Mouse (Mus musculus) MEL (cell line): Measurements from ENCODE around the gene Irs3. TPM values are rescaled to one million over a fixed set of nuclear protein-coding genes. Genes with fewer than 3 reads are reported as not detected.

Experiments
- DNase-seq: peaks from one replicate; pipeline ENCODE4 v3.0.0; 2011; ENCODE audit warnings: low read depth, low spot score
- H3K27ac ChIP-seq: 2 replicates; pipeline ENCODE4 v1.5.1; 2012; ENCODE audit warnings: low read depth, mild to moderate bottlenecking, control low read depth, low read length, moderate library complexity; ENCODE audit not compliant: control insufficient read depth
- H3K27me3 ChIP-seq, 2 experiments: fragments of 150-350 bp in 1 of 2; sonication (generic) in 1 of 2; 2 replicates each; pipeline ENCODE4 v1.6.1; 2012; ENCODE audit warnings: low read length in 2 of 2, mild to moderate bottlenecking in 2 of 2, improper control_type of control experiment in 1 of 2, moderate library complexity in 1 of 2; ENCODE audit not compliant: insufficient read depth in 2 of 2, control insufficient read depth in 1 of 2
- H3K36me3 ChIP-seq, 2 experiments: 2 replicates each; pipeline ENCODE4 v1.6.1; 2012 to 2014; ENCODE audit warnings: low read length in 2 of 2, improper control_type of control experiment in 1 of 2, inconsistent platforms in 1 of 2, mild to moderate bottlenecking in 1 of 2; ENCODE audit not compliant: insufficient read depth in 2 of 2, control insufficient read depth in 1 of 2
- H3K4me1 ChIP-seq, 2 experiments: fragments of 150-350 bp in 1 of 2; sonication (generic) in 1 of 2; 2 replicates each; pipeline ENCODE4 v1.6.1; 2012; ENCODE audit warnings: low read length in 2 of 2, improper control_type of control experiment in 1 of 2, mild to moderate bottlenecking in 1 of 2; ENCODE audit not compliant: insufficient read depth in 2 of 2, control insufficient read depth in 1 of 2
- H3K4me3 ChIP-seq, 2 experiments: fragments of 150-350 bp in 1 of 2; sonication (generic) in 1 of 2; 2 replicates each; pipeline ENCODE4 v1.5.1; 2012; ENCODE audit warnings: low read depth in 2 of 2, low read length in 2 of 2, mild to moderate bottlenecking in 2 of 2, moderate library complexity in 2 of 2, control low read depth in 1 of 2, improper control_type of control experiment in 1 of 2; ENCODE audit not compliant: control insufficient read depth in 1 of 2, insufficient read depth in 1 of 2
- H3K79me2 ChIP-seq: 2 replicates; pipeline ENCODE4 v1.6.1; 2012; ENCODE audit warnings: mild to moderate bottlenecking, low read length, moderate library complexity; ENCODE audit not compliant: control insufficient read depth, poor library complexity, insufficient read depth
- H3K9ac ChIP-seq: 2 replicates; pipeline ENCODE4 v1.6.1; 2012; ENCODE audit warnings: low read depth, mild to moderate bottlenecking, control low read depth, low read length, moderate library complexity; ENCODE audit not compliant: control insufficient read depth, poor library complexity, severe bottlenecking
- H3K9me3 ChIP-seq: fragments of 150-350 bp; sonication (generic); replicated peaks from 2 replicates; pipeline ENCODE4 v1.6.1; 2012; ENCODE audit warnings: mild to moderate bottlenecking, low read length, improper control_type of control experiment, moderate library complexity; ENCODE audit not compliant: insufficient read depth
- BHLHE40 ChIP-seq: IDR thresholded peaks from 2 replicates; pipeline ENCODE4 v1.6.1; 2012; ENCODE audit warnings: low read depth, mild to moderate bottlenecking, inconsistent platforms, low read length, improper control_type of control experiment, borderline replicate concordance
- CHD1 ChIP-seq: IDR thresholded peaks from 2 replicates; pipeline ENCODE4 v1.6.1; 2012; ENCODE audit warnings: low read depth, mild to moderate bottlenecking, inconsistent platforms, low read length, improper control_type of control experiment
- CHD2 ChIP-seq: IDR thresholded peaks from 2 replicates; pipeline ENCODE4 v1.6.1; 2011; ENCODE audit warnings: low read length, improper control_type of control experiment
- CTCF ChIP-seq, 3 experiments: IDR thresholded peaks in 2 of 3; conservative IDR thresholded peaks in 1 of 3; 2 replicates each; pipeline ENCODE4 v1.5.1; 2011 to 2012; ENCODE audit warnings: low read length in 3 of 3, low read depth in 2 of 3, mild to moderate bottlenecking in 2 of 3, improper control_type of control experiment in 1 of 3, inconsistent platforms in 1 of 3, mixed read lengths in 1 of 3, moderate library complexity in 1 of 3; ENCODE audit not compliant: control insufficient read depth in 1 of 3, insufficient read depth in 1 of 3, poor library complexity in 1 of 3, severe bottlenecking in 1 of 3
- E2F4 ChIP-seq: IDR thresholded peaks from 2 replicates; pipeline ENCODE4 v1.6.1; 2011; ENCODE audit warnings: low read depth, low read length, improper control_type of control experiment, borderline replicate concordance
- ELF1 ChIP-seq: IDR thresholded peaks from 2 replicates; pipeline ENCODE4 v1.6.1; 2014; ENCODE audit warnings: low read depth, mild to moderate bottlenecking, inconsistent platforms, low read length, improper control_type of control experiment, moderate library complexity
- EP300 ChIP-seq, 2 experiments: IDR thresholded peaks; 2 replicates each; pipeline ENCODE4 v1.6.1; 2011; ENCODE audit warnings: improper control_type of control experiment in 2 of 2, low read length in 2 of 2, low read depth in 1 of 2, mild to moderate bottlenecking in 1 of 2
- ETS1 ChIP-seq: IDR thresholded peaks from 2 replicates; pipeline ENCODE4 v1.6.1; 2012; ENCODE audit warnings: low read depth, mild to moderate bottlenecking, inconsistent platforms, low read length, improper control_type of control experiment, moderate library complexity
- GABPA ChIP-seq: IDR thresholded peaks from 2 replicates; pipeline ENCODE4 v1.6.1; 2012; ENCODE audit warnings: low read depth, mild to moderate bottlenecking, inconsistent platforms, low read length, improper control_type of control experiment, moderate library complexity
- GATA1 ChIP-seq: IDR thresholded peaks from 2 replicates; pipeline ENCODE4 v1.6.1; 2011; ENCODE audit warnings: low read depth, low read length, improper control_type of control experiment
- HCFC1 ChIP-seq: IDR thresholded peaks from 2 replicates; pipeline ENCODE4 v1.6.1; 2012; ENCODE audit warnings: low read depth, mild to moderate bottlenecking, inconsistent platforms, low read length, improper control_type of control experiment, moderate library complexity
- JUND ChIP-seq: IDR thresholded peaks from 2 replicates; pipeline ENCODE4 v1.6.1; 2011; ENCODE audit warnings: low read depth, mild to moderate bottlenecking, improper control_type of control experiment, low read length
- KAT2A ChIP-seq: conservative IDR thresholded peaks from 2 replicates; pipeline ENCODE4 v1.6.1; 2012; ENCODE audit warnings: low read depth, low read length, improper control_type of control experiment, inconsistent platforms
- MAFK ChIP-seq: IDR thresholded peaks from 2 replicates; pipeline ENCODE4 v1.6.1; 2011; ENCODE audit warnings: low read depth, mild to moderate bottlenecking, low read length, improper control_type of control experiment, borderline replicate concordance
- MAX ChIP-seq: IDR thresholded peaks from 2 replicates; pipeline ENCODE4 v1.6.1; 2011; ENCODE audit warnings: low read length, improper control_type of control experiment
- MAZ ChIP-seq: IDR thresholded peaks from 2 replicates; pipeline ENCODE4 v1.6.1; 2012; ENCODE audit warnings: low read depth, mild to moderate bottlenecking, inconsistent platforms, low read length, improper control_type of control experiment
- MEF2A ChIP-seq: IDR thresholded peaks from 2 replicates; pipeline ENCODE4 v1.6.1; 2014; ENCODE audit warnings: low read depth, mild to moderate bottlenecking, inconsistent platforms, low read length, improper control_type of control experiment; ENCODE audit not compliant: poor library complexity, insufficient replicate concordance, severe bottlenecking; ENCODE audit errors: extremely low read depth
- MYB ChIP-seq: IDR thresholded peaks from 2 replicates; pipeline ENCODE4 v1.6.1; 2011; ENCODE audit warnings: mild to moderate bottlenecking, low read depth, low read length, improper control_type of control experiment
- MYC ChIP-seq: IDR thresholded peaks from 2 replicates; pipeline ENCODE4 v1.6.1; 2011; ENCODE audit warnings: low read depth, mild to moderate bottlenecking, low read length, improper control_type of control experiment, moderate library complexity
- NELFE ChIP-seq: IDR thresholded peaks from 2 replicates; pipeline ENCODE4 v1.6.1; 2011; ENCODE audit warnings: low read depth, low read length, improper control_type of control experiment
- NRF1 ChIP-seq: IDR thresholded peaks from 2 replicates; pipeline ENCODE4 v1.6.1; 2014; ENCODE audit warnings: low read depth, mild to moderate bottlenecking, inconsistent platforms, low read length, improper control_type of control experiment, moderate library complexity; ENCODE audit not compliant: poor library complexity, insufficient read depth, severe bottlenecking
- POLR2A ChIP-seq, 2 experiments: IDR thresholded peaks; 2 replicates each; pipeline ENCODE4 v1.6.1; 2011 to 2012; ENCODE audit warnings: low read length in 2 of 2, mild to moderate bottlenecking in 2 of 2, control low read depth in 1 of 2, improper control_type of control experiment in 1 of 2, low read depth in 1 of 2, moderate library complexity in 1 of 2; ENCODE audit not compliant: control insufficient read depth in 1 of 2, insufficient read depth in 1 of 2, poor library complexity in 1 of 2
- POLR2AphosphoS2 ChIP-seq: IDR thresholded peaks from 2 replicates; pipeline ENCODE4 v1.6.1; 2011; ENCODE audit warnings: low read length, improper control_type of control experiment
- POLR2AphosphoS5 ChIP-seq: IDR thresholded peaks from 2 replicates; pipeline ENCODE4 v1.6.1; 2012; ENCODE audit warnings: low read depth, borderline replicate concordance, mild to moderate bottlenecking, inconsistent platforms, low read length, moderate library complexity, mixed read lengths
- RAD21 ChIP-seq: IDR thresholded peaks from 2 replicates; pipeline ENCODE4 v1.6.1; 2011; ENCODE audit warnings: mild to moderate bottlenecking, low read depth, low read length, improper control_type of control experiment
- RCOR1 ChIP-seq: IDR thresholded peaks from 2 replicates; pipeline ENCODE4 v1.6.1; 2012; ENCODE audit warnings: low read depth, mild to moderate bottlenecking, inconsistent platforms, low read length, improper control_type of control experiment
- SIN3A ChIP-seq: IDR thresholded peaks from 2 replicates; pipeline ENCODE4 v1.6.1; 2012; ENCODE audit warnings: low read length, improper control_type of control experiment, inconsistent platforms
- SMC3 ChIP-seq: IDR thresholded peaks from 2 replicates; pipeline ENCODE4 v1.6.1; 2011; ENCODE audit warnings: low read depth, low read length, improper control_type of control experiment
- TAL1 ChIP-seq: IDR thresholded peaks from 2 replicates; pipeline ENCODE4 v1.6.1; 2012; ENCODE audit warnings: mild to moderate bottlenecking, inconsistent platforms, low read length, moderate library complexity, mixed read lengths
- TBP ChIP-seq: IDR thresholded peaks from 2 replicates; pipeline ENCODE4 v1.8.0; 2011; ENCODE audit warnings: low read depth, low read length, improper control_type of control experiment
- TCF12 ChIP-seq: IDR thresholded peaks from 2 replicates; pipeline ENCODE4 v1.6.1; 2014; ENCODE audit warnings: low read depth, mild to moderate bottlenecking, inconsistent platforms, low read length, improper control_type of control experiment, moderate library complexity
- USF1 ChIP-seq: IDR thresholded peaks from 2 replicates; pipeline ENCODE4 v1.6.1; 2014; ENCODE audit warnings: low read depth, mild to moderate bottlenecking, inconsistent platforms, low read length, improper control_type of control experiment, moderate library complexity
- USF2 ChIP-seq, 2 experiments: IDR thresholded peaks; 2 replicates each; pipeline ENCODE4 v1.6.1; 2011 to 2012; ENCODE audit warnings: improper control_type of control experiment in 2 of 2, low read length in 2 of 2, borderline replicate concordance in 1 of 2, inconsistent platforms in 1 of 2, low read depth in 1 of 2, mild to moderate bottlenecking in 1 of 2; ENCODE audit not compliant: insufficient read depth in 1 of 2
- ZC3H11A ChIP-seq: IDR thresholded peaks from 2 replicates; pipeline ENCODE4 v1.6.1; 2012; ENCODE audit warnings: low read depth, mild to moderate bottlenecking, inconsistent platforms, low read length, improper control_type of control experiment
- ZKSCAN1 ChIP-seq: IDR thresholded peaks from 2 replicates; pipeline ENCODE4 v1.6.1; 2012; ENCODE audit warnings: low read depth, mild to moderate bottlenecking, inconsistent platforms, low read length, improper control_type of control experiment, moderate library complexity
- ZMIZ1 ChIP-seq: IDR thresholded peaks from 2 replicates; pipeline ENCODE4 v1.6.1; 2012; ENCODE audit warnings: low read depth, mild to moderate bottlenecking, inconsistent platforms, low read length, improper control_type of control experiment, moderate library complexity
- ZNF384 ChIP-seq: IDR thresholded peaks from 2 replicates; pipeline ENCODE4 v1.6.1; 2012; ENCODE audit warnings: low read depth, mild to moderate bottlenecking, inconsistent platforms, low read length, improper control_type of control experiment
- polyA plus RNA-seq, 2 experiments: library from polyadenylated mRNA; stranded (reverse) in 1 of 2; unstranded in 1 of 2; fragments of >175 nt in 1 of 2; fragments of >200 nt in 1 of 2; gene quantifications; 2 replicates each; pipeline versions ENCODE4 v1.2.1 to v1.2.4; 2012; ENCODE audit warnings: low replicate concordance in 2 of 2, low read depth in 1 of 2; ENCODE audit not compliant: insufficient read length in 2 of 2, insufficient read depth in 1 of 2, missing spikeins in 1 of 2
- total RNA-seq: library from RNA; depleted of rRNA; stranded (reverse); fragments of 300-350 nt; gene quantifications from 2 replicates; pipeline ENCODE4 v1.2.3, GENCODE M21; 2012

Gene Irs3
- total and polyA plus RNA-seq, 3 experiments = not detected

- Histone ChIP-seq H3K36me3 (peaks cover 0 to 34% of the 10 kb centered on the region in 2 experiments; a peak in 2 of 4 replicates), H3K9me3 (no peaks in the 10 kb centered on the region), H3K4me1 (peaks cover 8 to 32% of the 10 kb centered on the region in 2 experiments; a peak in 3 of 4 replicates), H3K9ac (peak overlapping the region; percentile 51), H3K27me3 (no peaks in the 10 kb centered on the region), H3K4me3 (peak overlapping the region in 1 of 2 experiments; percentile 3; a peak in 3 of 4 replicates), H3K79me2 (peaks cover 29% of the 10 kb centered on the region), H3K27ac (peak overlapping the region; percentile 95)
- DNase-seq = peak; percentile 97
- TF ChIP-seq POLR2A (IDR thresholded peaks at IDR 0.05; ENCODE audit: control insufficient read depth in 1 of 2, insufficient read depth in 1 of 2, low read depth in 1 of 2, low read length in 2 of 2, poor library complexity in 1 of 2) (peak; percentile 33 to 87; a peak in 2 of 4 replicates), TBP (peak; percentile 94), USF2 (IDR thresholded peaks at IDR 0.05; ENCODE audit: borderline replicate concordance in 1 of 2, insufficient read depth in 1 of 2, low read depth in 1 of 2, low read length in 2 of 2) (no peak), ETS1 (peak; percentile 93), CHD2 (no peak), JUND (no peak), NELFE (peak; percentile 48; the same call in 1 of the 2 replicates), E2F4 (no peak), MAFK (no peak), TAL1 (peak; percentile 98), ZC3H11A (no peak), MYB (no peak), RAD21 (no peak), USF1 (no peak), MAZ (peak; percentile 89), RCOR1 (peak; percentile 72), CHD1 (no peak), POLR2AphosphoS2 (peak; percentile 88), GABPA (no peak), GATA1 (peak; percentile 95), POLR2AphosphoS5 (no peak), BHLHE40 (no peak), CTCF (IDR thresholded peaks at IDR 0.05 in 2 of 3, conservative IDR thresholded peaks at IDR 0.05 in 1 of 3; ENCODE audit: control insufficient read depth in 1 of 3, insufficient read depth in 1 of 3, low read depth in 2 of 3, low read length in 3 of 3, poor library complexity in 1 of 3, severe bottlenecking in 1 of 3) (no peak), ZMIZ1 (peak; percentile 98), TCF12 (peak; percentile 98), KAT2A (no peak), MYC (peak; percentile 59; the same call in 1 of the 2 replicates), EP300 (IDR thresholded peaks at IDR 0.05; ENCODE audit: low read depth in 1 of 2, low read length in 2 of 2) (peak; percentile 93 to 97), SIN3A (peak; percentile 88), NRF1 (no peak), SMC3 (no peak), ELF1 (peak; percentile 27; the same call in 1 of the 2 replicates), HCFC1 (peak; percentile 63; the same call in 1 of the 2 replicates), ZKSCAN1 (no peak), MAX (no peak), ZNF384 (peak; percentile 89), MEF2A (no peak)
Measured at GRCm38 (mm10) chr5:137686127-137686790, 40.7 kb upstream of the Irs3 start.
